Mouse (Mus musculus): Measurements from ENCODE around the gene Tmem259.
"Not testable (repeated sequence)": the region's sequence is repeated elsewhere in the genome, so short reads cannot be mapped to it uniquely, and the experiment has no call there.

Gene Tmem259

DNA sequence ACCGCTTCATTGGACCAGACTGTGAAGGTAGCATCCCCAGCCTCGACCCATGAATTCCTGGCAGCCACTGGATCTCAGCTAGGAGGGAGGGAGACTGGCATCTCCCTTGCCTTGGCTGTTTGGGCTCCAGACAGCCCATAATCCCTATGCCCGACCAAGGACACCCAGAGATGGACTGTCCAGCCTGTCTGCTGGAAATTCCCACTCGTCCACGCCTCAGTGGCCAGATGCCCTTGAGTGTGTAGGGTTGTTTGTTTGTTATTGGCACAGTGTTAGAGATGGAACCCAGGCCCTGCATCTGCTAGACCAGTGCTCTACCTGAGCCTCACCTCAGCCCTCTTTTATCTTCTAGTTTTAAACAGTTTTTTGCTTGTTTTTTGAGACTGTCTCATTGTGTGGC, 18.8 kb downstream of the Tmem259 start:
- no peak for DNase-seq (ENCODE audit: low read depth, low spot score)

DNA sequence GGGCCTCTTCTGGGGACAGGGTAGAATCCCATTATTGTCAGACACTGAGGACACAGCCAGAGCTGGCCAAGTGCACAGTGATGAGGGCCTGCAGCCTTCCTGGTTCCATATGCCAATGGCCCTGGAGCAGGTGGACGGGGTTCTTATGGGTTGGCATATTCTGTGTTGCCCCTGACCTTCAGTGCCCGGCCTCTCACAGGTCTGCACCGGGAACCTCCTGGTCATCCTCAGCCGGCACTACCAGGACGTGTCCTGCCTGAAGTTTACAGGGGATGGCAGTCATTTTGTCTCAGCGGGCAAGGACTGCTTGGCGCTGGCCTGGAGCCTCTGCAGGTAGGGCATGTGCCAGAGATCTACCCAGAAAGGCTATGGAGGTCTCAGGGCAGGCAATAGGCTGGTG, 19.4 kb downstream of the Tmem259 start:
- no peak for DNase-seq (ENCODE audit: low read depth, low spot score)

DNA sequence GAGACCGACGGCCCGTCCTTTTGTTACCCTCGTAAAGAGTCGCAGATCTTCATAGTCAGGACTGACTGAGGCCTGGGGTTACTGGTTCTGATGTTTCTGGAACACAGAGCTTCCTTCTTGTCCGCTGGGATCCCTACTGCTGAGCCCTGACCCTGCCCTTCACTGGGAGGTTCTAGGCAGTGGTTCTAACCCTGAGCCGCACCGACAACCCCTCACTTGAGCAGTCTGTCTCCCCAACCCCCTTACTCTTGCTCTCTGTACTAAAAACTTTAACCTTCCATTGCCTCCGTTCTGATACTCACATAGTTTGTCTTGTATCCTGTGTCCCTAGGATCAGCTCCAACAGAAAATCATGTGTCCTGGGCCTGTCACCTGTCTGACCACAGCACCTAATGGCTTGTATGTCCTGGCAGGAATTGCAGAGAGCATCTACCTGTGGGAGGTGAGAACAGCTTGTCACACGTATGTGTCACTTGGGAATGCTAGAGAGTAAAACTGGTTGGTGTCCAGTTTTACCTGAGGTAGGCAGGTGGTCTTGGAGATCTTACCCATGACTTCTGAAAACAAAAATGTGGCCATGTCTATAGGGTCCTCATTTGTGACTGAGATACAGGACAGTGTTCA, 23.3 kb downstream of the Tmem259 start:
- DNase-seq (ENCODE audit: low read depth, low spot score) = no peak

DNA sequence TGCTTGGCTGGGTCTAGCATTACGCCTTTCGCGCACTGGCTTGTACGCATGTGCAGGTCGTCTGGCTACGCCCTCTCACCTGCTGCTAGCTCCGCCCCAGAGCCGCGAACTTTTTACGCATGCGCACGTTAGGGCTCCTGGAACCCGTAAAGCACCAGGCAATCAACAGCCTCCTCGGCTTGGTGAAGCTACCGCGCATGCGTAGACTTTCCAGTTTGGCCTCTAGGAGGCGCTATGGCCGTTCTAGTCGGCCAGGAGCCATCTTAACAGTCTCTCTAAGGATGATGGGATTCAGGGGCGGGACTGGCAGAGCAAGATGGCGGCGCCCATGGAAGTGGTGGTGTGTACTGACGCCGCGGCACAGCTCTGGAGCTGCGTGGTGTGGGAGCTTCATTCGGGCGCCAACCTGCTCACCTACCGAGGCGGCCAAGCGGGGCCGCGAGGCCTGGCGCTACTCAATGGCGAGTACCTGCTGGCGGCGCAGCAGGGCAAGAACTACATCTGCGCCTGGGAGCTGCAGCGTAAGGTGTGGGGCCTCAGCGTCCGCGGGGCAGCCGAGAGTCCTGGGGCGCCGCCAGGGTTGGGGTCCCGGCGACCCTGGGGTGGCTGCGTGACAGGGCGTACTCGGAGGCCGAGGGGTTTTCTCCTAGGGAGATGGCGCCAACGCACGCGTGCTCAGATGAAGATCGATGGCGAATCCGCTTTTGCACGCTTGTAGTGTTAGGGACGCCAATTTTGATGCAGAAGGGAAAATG, 24.1 kb downstream of the Tmem259 start, which contains the start of gene Wdr18:
Gene Wdr18, plus strand, starts transcription at position 306 of the 755 bp plus-strand sequence.
- DNase-seq (ENCODE audit: low read depth, low spot score) = peak; percentile 100

DNA sequence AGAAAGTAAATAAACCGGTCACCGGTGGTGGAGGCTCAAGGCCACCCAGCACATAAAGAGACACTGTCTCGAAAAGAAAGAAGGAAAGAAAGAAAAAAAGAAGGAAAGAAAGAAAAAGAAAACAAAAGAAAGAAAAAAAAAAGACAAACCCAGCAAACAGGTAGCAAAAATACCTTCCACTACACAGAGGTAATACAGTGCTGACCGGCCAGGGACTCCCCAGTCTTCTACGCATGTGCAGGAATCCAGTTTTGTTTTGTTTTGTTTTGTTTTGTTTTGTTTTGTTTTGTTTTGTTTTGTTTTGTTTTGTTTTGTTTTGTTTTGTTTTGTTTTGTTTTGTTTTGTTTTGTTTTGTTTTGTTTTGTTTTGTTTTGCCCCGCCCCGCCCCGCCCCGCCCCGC, 24.7 kb downstream of the Tmem259 start:
- DNase-seq (ENCODE audit: low read depth, low spot score) = not testable (repeated sequence)

DNA sequence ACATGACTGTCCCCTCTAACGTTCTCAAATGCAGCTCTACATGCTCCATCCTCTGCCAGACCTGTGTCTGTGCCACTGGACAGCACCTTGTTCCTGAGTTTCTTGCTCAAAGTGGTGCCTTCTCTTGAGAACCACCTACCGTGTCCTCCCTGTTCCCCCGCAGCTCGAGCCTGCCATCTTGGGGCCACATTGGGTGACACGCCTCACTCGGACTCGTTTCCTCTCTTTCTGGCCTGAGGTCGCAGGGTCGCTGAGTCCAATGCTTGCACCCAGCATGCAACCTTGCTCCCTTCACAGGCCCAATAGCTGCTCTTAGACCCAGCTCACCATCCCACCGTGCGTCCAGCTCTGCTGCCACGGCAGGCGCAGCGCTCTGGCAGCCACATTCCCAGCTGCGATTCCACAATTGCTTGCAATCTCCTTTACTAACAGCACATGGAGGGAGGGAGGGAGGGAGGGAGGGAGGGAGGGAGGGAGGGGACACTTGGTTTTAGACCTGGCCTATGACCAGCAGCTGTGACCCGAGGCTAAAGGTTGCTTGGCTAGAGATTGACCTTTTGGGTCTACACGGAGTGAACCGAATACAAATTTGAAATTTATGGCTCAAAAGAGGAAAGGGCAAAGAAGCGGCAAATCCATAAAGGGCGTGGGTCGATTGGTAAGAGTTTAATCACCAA, 25.9 kb downstream of the Tmem259 start:
- DNase-seq (ENCODE audit: low read depth, low spot score) = peak; percentile 67

DNA sequence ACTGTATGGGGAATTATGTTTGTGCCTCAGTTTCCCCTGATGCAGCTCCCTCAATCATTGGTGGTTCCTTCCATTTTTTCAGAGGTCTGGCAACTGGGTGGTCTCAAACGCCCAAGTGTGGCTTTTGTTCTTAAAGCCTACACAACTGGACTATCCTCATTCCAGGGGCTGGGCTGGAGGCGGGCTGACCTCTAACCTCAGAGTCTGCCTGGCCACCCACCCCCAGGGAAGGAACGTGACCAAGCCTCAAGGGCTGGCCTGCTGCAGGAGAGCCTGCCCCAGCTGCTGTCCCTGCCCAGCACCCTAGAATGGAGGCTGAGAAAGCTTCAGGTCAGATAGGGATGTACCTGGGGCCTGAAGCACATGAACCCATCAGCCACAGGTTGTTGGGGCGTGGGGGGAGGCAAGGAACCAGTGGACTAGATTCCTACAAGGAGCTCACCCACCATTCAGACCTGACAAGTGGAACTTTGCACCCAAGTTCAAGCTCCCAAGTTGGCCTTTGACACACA, 27.4 kb downstream of the Tmem259 start:
- no peak for DNase-seq (ENCODE audit: low read depth, low spot score)

DNA sequence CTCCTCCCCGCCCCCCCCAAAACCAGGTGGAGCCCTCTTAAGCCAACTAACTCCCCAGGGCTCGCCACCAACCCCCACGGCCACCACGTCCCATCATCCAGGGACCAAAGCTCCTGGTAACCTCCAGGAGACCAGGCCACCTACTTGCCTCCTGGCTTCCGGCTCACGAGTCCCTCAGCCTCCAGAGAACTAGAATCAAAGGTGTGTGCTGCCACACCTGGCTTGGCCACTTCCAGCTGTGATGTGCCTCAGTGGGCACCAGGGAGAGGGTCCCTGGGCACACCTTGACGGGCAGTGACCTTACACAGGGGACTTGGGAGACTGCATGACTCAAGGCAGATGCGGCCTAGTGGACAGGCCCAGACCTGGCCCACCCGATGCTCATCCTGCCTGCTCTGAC, 28.4 kb downstream of the Tmem259 start:
- no peak for DNase-seq (ENCODE audit: low read depth, low spot score)

DNA sequence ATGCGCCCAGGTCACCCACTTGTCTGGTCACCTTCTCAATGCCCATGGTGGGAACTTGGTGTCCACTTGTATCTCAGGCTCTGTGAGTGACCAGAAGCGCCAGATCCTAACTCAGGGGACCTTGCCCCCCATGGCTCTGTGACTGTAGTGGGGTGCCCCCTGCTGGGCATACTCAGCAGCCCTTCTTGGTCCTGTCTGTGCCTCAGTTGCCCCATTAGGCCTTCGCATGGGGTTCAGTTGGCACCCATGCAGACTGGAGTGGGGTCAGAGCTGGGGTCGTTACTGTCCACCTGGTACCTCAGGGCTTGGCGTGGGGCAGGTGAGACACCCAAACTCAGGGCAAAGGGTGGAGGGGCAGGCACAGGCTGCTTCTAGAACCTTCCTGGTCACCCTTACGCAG, 30.2 kb downstream of the Tmem259 start:
- DNase-seq (ENCODE audit: low read depth, low spot score) = no peak

DNA sequence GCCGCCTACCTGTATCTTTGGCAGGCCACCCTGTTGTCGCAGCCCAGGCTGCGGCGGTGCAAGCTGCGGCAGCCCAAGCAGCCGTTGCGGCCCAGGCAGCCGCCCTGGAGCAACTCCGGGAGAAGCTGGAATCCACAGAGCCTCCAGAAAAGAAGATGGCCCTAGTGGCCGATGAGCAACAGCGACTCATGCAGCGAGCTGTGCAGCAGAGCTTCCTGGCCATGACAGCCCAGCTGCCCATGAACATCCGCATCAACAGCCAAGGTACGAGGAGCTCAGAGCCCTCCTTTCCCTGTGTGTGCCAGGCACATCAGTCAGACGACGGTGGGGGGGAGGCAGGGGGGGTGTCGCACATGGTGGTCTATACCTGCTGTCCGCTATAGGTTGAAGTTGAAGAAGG, 33.5 kb downstream of the Tmem259 start:
- DNase-seq (ENCODE audit: low read depth, low spot score) = no peak

DNA sequence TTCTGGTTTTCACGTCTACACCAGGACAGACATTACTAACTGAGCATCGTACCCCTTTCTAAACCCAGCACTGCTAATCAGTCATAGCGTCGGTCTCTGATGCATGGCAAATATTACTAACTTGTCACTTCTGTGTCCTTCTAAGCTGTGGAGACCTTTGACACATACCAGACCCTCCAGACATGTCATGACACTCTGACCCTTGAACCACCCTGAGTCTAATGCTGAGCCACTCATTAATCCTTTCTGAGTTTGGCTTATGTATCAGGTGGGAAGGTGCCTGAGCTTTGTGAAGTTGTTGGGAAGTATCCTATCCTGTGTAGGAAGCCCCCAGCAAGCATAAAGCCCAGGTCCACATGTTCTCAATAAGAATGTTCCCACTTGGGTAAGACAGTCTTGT, 34.3 kb downstream of the Tmem259 start:
- DNase-seq (ENCODE audit: low read depth, low spot score) = no peak

DNA sequence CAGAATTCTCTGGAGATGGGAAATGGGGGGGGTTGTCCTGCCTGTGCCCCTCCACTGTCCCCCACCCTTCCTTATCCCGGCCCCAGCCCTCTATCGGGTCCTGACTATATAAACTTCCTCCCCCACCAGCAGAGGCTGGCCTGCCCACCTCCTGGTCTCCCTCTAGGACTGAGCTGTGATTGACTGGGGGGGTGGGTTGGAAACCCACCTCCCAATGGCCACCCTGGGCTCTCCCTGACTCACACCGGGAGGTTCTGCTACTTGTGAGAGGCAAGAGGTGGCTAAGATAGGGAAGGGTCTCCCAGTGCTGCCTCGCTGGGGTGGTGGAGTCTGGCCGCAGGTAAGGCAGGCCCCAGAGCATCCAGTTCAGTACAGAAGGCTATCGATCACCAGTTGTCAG, 36.6 kb downstream of the Tmem259 start:
- no peak for DNase-seq (ENCODE audit: low read depth, low spot score)

DNA sequence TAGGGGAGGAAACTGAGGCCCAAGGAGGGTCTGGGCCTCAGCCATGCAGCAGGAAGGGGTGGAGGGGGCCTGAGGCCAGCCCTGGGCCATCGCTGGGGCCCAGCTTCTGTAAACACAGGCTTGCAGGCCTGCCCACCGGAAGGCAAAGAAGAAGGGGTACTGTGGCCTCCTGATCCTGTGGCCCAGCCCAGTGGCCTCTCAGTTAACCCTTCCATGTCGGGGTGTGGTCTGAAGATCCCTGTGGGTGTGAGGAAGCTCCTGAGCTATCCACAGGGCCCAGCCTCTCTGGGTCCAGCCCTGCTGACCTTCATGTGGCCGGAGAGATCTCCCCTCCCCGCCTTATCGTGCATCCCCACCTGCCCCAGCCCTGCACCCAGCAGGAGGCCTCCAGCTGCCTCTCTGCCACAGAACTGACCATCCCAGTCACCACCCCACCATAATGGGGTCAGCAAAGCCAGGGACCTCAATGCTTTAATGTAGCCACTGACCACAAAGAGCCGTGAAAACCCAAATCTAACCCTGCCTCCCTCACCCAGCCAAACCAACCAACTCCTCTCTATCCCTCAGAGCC, 37.3 kb downstream of the Tmem259 start:
- no peak for DNase-seq (ENCODE audit: low read depth, low spot score)

DNA sequence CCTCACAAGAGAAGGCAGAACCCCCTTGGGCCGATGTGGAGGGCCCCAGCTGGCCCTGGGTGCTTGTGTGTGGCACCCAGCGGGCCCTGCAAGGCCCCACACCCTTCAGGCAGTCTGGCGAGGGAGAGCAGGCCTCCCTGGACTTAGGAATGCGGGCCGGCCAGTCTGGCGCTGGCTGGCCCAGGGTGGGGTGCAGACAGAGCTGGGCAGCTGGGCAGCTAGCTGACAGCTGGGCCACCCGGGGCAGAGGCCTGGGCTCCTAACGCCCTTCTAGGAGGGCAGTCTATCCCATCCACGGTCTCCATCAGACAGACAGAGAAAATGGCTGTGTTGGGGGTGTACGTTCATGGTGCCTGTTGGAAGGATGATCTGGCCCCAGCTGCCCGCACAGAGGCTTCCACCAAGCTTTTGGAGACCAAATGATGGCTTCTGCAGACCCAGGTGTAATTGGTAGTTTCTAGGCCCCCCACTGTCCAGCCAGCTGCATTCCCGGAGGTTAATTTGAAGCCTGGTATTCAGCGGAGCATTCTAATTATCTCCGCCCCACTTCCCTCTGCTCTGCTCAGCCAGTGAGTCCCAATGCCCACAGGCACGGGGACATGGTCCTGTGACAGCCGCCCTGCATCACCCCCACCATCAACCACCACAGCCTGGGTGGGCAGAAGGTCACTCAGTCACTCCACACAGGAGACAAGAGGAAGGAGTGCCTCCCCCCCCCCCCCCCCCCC, 38.5 kb downstream of the Tmem259 start:
- no peak for DNase-seq (ENCODE audit: low read depth, low spot score)

DNA sequence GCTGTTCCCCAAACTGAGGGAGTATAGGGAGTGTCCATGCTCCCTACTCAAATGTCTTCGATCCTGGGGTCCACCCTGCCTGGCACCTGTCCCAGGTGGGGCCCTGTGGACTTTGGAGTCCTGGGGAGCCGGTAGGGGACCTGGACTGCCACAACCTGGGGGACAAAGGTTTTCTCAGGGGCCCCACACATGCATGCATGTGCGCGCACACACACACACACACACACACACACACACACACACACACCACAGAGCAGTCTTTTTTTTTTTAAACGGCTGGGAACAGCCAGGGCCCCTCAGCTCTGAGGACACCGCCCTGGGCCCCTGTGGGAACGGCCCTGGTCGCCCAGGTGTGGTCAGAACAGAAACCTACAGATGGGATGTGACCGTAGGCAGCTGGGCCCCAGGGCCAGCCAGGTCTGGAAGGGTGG, 40.6 kb downstream of the Tmem259 start:
- DNase-seq (ENCODE audit: low read depth, low spot score) = no peak

DNA sequence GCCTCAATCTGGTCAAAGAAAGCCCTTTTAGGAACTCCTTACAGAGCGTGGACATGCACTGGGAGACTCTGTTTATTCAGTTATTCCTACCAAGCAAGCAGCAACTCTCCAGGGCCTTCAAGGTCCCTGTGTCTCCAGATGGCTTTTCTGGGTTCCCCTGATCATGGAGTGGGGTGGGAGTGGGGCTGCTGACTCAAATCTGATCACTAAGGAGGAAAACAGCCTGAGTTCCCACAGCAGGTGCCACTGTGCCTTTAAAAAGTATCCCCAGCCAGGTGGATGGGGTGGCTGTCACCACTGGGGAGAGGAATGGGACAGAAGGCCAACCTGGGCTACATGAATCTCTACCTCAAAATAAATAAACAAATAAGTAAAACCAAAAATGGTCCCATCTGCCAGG, 41.1 kb downstream of the Tmem259 start:
- no peak for DNase-seq (ENCODE audit: low read depth, low spot score)

DNA sequence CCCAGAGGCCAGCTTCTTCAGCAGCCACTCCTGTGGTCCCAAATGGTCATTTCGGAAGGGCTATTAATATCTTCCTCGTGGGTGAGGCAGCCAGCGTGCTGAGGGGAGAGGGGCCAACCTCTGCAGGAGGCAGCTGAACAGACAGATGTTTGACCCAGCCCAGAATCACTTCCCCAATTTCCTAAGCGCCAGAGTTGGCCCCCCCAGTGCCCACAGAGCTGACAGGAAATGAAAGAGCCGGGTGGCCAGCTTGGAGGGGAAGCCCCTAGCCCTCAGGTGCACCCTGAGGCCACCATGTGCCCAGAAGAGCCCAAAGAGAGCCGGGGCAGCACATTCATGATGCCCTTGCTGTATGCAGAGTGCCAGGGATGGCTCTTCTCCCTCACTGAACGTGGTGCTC, 43.4 kb downstream of the Tmem259 start:
- no peak for DNase-seq (ENCODE audit: low read depth, low spot score)

DNA sequence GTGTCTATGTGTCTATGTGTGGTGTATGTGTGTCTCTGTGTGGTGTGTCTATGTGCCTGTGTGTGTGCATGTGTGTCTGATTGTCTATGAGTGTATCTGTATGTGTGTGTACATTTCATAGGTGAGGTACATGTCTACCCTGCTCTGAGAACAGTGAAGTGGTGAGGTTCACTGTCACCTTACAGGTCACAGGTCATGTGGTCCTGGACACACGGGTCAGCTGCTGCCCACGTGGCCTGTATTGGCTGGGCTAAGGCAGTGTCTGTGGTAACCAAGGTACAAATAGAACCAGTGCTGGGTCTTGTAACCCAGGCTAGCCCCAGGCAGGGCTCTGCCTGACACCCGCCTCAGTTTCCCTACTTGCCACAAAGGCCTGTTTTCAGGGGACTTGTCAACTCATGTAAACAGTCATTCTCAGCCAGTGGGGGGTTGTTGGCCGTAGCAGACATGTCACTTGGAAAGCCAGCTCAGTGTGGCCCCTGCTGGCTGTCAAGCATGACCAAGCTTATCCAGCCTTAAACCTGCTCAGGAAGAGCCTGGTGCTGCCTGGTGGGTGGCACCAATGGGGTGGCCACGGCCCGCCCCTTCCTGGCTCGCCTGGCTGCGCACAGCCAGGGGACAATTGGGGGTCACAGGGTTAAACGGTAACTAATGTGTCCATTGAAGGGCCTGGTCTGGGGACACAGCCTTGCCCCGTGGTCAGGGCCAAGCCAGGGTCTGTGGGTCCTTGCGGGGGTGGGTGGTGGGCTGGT, 46.2 kb downstream of the Tmem259 start:
- no peak for DNase-seq (ENCODE audit: low read depth, low spot score)

DNA sequence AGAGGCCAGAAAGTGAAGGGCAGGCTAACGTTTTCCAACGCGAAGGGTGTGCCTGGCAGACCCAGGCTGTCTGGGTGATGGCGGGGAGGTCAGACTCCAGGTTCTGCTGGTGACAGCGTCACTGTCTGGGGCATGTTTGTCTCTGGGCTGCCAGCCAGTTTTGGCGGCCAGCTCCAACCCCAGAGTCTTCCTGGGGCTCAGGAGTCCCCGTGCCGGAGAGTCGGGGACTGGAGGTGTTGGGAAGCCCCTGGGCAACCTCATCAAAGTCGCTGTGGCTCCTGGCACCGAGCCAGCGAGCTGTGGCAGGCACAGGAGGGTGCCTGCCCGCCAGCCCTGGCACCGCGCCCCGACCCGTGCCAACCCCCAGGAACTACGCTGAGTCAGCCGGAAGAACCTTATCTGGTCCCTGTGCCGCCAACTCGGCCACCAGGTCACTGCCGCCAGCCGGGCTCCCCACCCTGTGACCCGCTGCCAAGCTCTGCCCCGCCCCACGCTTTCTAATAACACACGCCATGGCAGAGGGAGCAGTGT, 47.2 kb downstream of the Tmem259 start:
- DNase-seq (ENCODE audit: low read depth, low spot score) = peak; percentile 75

DNA sequence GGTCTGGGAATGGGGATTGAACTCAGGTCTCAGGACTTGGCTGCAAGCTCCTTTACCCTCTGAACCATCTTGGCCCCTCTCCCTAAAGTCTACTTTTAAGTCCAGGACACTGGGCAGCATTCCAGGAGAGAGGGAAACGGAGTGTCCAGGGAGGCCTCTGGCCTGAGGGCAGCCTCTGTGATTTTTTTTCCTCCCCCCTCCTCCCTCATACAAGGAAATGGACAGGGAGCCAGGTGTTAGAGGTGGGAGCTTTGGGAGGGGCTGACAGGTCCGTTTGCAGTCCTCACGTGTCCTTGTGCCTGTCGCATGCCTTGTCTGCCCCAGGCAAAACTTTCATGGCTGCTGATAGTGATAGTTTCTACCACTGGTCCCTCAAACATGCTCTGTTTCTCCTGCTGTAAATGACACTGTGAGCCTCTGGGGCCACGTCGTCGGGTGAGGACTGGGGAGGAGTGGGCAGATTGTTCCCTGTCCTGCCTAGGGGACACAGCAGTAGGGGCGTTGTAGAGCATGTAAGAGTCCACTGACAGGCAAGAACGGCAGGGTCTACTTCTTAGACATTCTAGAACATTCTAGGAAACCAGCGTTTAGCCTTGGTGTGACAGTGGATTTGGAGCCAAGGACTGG, 47.7 kb downstream of the Tmem259 start:
- DNase-seq (ENCODE audit: low read depth, low spot score) = no peak
